Mouse (Mus musculus) cerebellum, adult 2 months (tissue): Measurements from ENCODE around the gene Scnn1b. TPM values are rescaled to one million over a fixed set of nuclear protein-coding genes. Genes with fewer than 3 reads are reported as not detected.

Experiments used
- DNase-seq, 2 experiments: peaks; one replicate each; pipeline ENCODE4 v3.0.0; 2021
- H3K27ac ChIP-seq: fragments of 200-500 bp; 2 replicates; pipeline ENCODE4 v1.5.1; 2012; ENCODE audit warnings: low read length, control low read depth, inconsistent platforms; ENCODE audit not compliant: insufficient read depth
- H3K27me3 ChIP-seq: fragments of 200-500 bp; 2 replicates; pipeline ENCODE4 v1.6.1; 2012; ENCODE audit warnings: inconsistent platforms, mild to moderate bottlenecking, low read length, moderate library complexity; ENCODE audit not compliant: control insufficient read depth, insufficient read depth
- H3K4me1 ChIP-seq: fragments of 200-500 bp; 2 replicates; pipeline ENCODE4 v1.6.1; 2011; ENCODE audit warnings: low read length; ENCODE audit not compliant: control insufficient read depth, insufficient read depth
- H3K4me3 ChIP-seq: fragments of 200-500 bp; replicated peaks from 2 replicates; pipeline ENCODE3; 2011; ENCODE audit warnings: mild to moderate bottlenecking, low read depth, low read length, control low read depth; ENCODE audit not compliant: insufficient read depth
- CTCF ChIP-seq: fragments of 200-500 bp; IDR thresholded peaks from 2 replicates; pipeline ENCODE4 v1.5.1; 2011; ENCODE audit warnings: low read depth, mild to moderate bottlenecking, control low read depth, low read length, moderate library complexity, borderline replicate concordance; ENCODE audit not compliant: insufficient read depth
- POLR2A ChIP-seq: fragments of 200-500 bp; IDR thresholded peaks from 2 replicates; pipeline ENCODE4 v1.6.1; 2011; ENCODE audit warnings: low read length, control low read depth, borderline replicate concordance; ENCODE audit not compliant: insufficient read depth
- WGBS: fragments of 180-500 bp; shearing (Covaris S2); methylation state at CpG from one replicate; pipeline ENCODE4 v1.1.7; 2018; 5-methylcytosine and 5-hydroxymethylcytosine counted together
- polyA plus RNA-seq: library from polyadenylated mRNA; depleted of rRNA; stranded (reverse); fragments of >200 nt; gene quantifications from 2 replicates; pipeline ENCODE4 v1.2.3, GENCODE M21; 2012; rRNA removed

The Scnn1b gene
- polyA plus RNA-seq, result 1.3 and 1.5 TPM in 2 replicates

- 0 out of 2 replicates have a peak, but pooled peaks cover 4% of the 10 kb centered on the region for H3K4me1 ChIP-seq
- H3K4me3 ChIP-seq, result peak within 1 kb of the TSS; percentile 40
- H3K27me3 ChIP-seq, result no peaks in the 10 kb centered on the region; the same call in 1 of the 2 replicates
- no peak within 1 kb of the TSS for H3K27ac ChIP-seq
- 4% methylated on average over 38 of the region's 42 CpGs for WGBS
- DNase-seq, result peak in 1 of 2 experiments; percentile 12
- no peak for TF ChIP-seq POLR2A
- TF ChIP-seq CTCF, result no peak
Observed at GRCm38 (mm10) chr7:121864858-121865585, at the start of gene Scnn1b. Gene Scnn1b, plus strand, starts transcription at chr7:121865038.

DNA sequence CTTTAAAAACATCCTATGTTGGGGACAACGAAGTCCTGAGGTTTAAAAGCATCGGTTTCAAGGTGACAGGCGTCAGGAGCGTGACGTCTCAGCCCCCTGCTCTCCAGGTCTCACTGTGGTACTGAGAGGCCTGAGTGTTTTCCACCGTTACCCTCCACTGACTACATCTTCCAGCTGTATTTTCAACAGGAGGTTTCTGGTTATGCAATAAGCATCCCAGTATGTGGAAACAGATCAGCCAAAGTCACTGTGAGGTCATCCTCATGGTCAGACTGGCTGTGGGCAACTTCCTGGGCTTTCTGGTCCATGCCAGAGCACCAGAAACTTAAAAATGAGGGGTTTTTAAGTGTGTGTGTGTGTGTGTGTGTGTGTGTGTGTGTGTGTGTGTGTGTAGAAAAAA, 43.2 kb upstream of the Scnn1b start:
- no peaks in the 10 kb centered on the region for H3K4me1 ChIP-seq
- H3K27ac ChIP-seq, result no peak overlapping the region
- H3K27me3 ChIP-seq, result no peaks in the 10 kb centered on the region
- no peak for TF ChIP-seq CTCF
- no peak for TF ChIP-seq POLR2A
- no peak overlapping the region for H3K4me3 ChIP-seq
- WGBS, result 89% methylated on average over 6 of the region's 6 CpGs
- no peak for DNase-seq

- 70% methylated on average over 1 of the region's 1 CpGs for WGBS
- no peak overlapping the region for H3K4me3 ChIP-seq
- H3K27ac ChIP-seq, result no peak overlapping the region
- DNase-seq, result no peak
- no peaks in the 10 kb centered on the region for H3K27me3 ChIP-seq
- no peaks in the 10 kb centered on the region for H3K4me1 ChIP-seq
- TF ChIP-seq CTCF, result no peak
- no peak for TF ChIP-seq POLR2A
Observed at GRCm38 (mm10) chr7:121828481-121828880, 36.4 kb upstream of the Scnn1b start.

DNA sequence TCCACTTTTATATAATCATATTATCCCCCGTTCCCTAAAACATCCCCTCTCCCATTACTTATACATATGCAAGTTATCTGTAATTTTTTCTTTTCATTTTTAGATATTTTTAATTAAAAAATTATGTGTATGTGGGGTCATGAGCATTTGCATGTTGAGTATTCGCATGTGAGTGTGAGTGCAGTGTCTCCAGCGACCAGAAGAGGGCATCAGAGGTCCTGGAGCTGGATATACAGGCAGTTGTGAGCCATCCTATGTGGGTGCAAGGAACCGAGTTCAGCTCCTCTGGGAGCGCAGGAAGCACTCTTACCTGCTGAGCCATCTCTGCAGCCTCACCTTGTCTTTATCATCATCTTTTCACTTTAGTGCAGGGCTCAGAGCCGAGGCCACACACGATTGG, 29.4 kb upstream of the Scnn1b start:
- Histone ChIP-seq H3K4me1 (peaks cover 2% of the 10 kb centered on the region), H3K4me3 (no peak overlapping the region), H3K27me3 (no peaks in the 10 kb centered on the region), H3K27ac (no peak overlapping the region)
- TF ChIP-seq CTCF (no peak), POLR2A (no peak)
- DNase-seq, result no peak
- WGBS, result 87% methylated on average over 7 of the region's 7 CpGs

GRCm38 (mm10) chr7:121836827-121837226, 28.0 kb upstream of the Scnn1b start:
- Histone ChIP-seq H3K27me3 (no peaks in the 10 kb centered on the region), H3K4me3 (no peak overlapping the region), H3K4me1 (peaks cover 10% of the 10 kb centered on the region), H3K27ac (no peak overlapping the region)
- DNase-seq, result no peak
- TF ChIP-seq CTCF (no peak), POLR2A (no peak)
- 87% methylated on average over 7 of the region's 7 CpGs for WGBS

GRCm38 (mm10) chr7:121840810-121841209, 24.0 kb upstream of the Scnn1b start:
- Histone ChIP-seq H3K4me1 (peaks cover 10% of the 10 kb centered on the region), H3K27me3 (no peaks in the 10 kb centered on the region), H3K4me3 (no peak overlapping the region), H3K27ac (no peak overlapping the region)
- DNase-seq, result peak; percentile 24 to 41
- 9% methylated on average over 7 of the region's 7 CpGs for WGBS
- TF ChIP-seq CTCF, result no peak
- TF ChIP-seq POLR2A, result no peak

DNA sequence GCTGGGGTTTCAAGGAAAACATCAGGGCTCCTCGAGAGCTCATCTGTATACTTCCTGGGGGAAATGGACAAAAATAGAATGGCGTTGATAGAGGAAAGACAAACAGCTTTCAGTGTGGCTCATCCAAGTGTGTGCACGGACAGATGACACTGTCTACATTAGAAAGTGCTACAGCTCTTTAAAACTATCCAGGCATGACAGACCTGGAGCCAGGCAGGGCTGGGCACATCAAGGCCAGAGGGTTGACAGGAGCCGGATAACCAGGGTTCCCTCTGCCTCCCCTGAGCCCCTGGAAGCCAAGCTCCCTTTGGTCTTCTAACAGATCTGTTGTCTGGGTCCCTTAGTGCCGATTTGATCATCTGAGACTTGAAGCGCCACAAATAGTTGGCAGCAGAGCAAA, 22.6 kb upstream of the Scnn1b start:
- TF ChIP-seq POLR2A (no peak), CTCF (no peak)
- no peak for DNase-seq
- Histone ChIP-seq H3K27me3 (no peaks in the 10 kb centered on the region), H3K4me3 (no peak overlapping the region), H3K27ac (no peak overlapping the region), H3K4me1 (peaks cover 10% of the 10 kb centered on the region)
- 62% methylated on average over 6 of the region's 6 CpGs for WGBS

DNA sequence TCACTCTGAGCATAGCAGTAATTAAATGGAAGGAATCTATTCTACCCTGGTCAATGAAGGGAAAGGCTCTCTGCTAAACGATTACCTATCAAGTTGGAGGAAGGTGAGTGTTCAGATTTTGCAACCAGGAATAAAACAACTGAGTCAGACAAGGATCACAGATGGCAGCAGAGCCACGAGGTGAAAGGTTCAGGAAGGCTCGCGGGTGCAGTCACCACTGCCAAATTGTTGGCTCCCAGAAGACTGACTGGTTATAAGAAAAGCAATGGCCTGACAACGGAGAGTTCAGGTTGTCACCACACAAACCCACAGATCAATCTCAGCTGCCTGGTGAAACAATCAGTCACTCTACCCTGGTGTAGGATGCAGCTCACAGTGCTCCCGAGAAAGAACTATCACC, 18.9 kb upstream of the Scnn1b start:
- TF ChIP-seq POLR2A (no peak), CTCF (no peak)
- Histone ChIP-seq H3K4me1 (peaks cover 2% of the 10 kb centered on the region), H3K27ac (no peak overlapping the region), H3K27me3 (no peaks in the 10 kb centered on the region), H3K4me3 (no peak overlapping the region)
- DNase-seq, result no peak
- whole genome bisulfite sequencing, result 67% methylated on average over 6 of the region's 6 CpGs
